ENCODE assay signal across 18 mouse cellular contexts in the genomic region with DNA sequence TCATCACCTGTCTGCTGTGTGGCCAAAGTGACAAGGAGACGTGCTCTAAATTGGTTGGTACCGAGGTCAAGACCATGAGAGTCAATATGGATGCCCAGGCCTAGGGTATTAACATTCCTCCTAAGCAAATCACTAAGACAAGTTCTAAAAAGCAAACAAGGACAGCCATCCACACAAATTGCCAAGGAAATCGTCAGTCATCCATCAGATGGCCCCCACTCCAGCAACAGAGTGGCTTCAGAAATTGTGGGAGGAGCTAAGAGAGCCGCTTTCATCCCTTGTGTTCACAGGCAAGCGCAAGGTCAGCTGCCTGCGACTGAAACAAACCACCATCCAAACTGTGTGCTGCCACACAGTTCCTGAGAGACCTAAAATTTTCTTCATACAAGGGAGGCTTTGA. TPM values are rescaled to one million over a fixed set of nuclear protein-coding genes. Genes with fewer than 3 reads are reported as not detected.
DNase-seq lines count a peak whose midpoint lies in the region; ATAC-seq and TF ChIP-seq lines count a peak whose summit lies in the region.
"Had no signal": no experiment of that assay in that cellular context is flagged by ENCODE, and none has a peak within 500 bp of the region (broad histone marks: within the 10 kb centered on the region; RNA-seq: fewer than 3 reads in every experiment).

No protein-coding gene starts in this region.

- no peak overlapping the region for H3K27ac ChIP-seq in heart, embryonic 15.5 days
- no peak overlapping the region for H3K27ac ChIP-seq in heart, adult 2 months
- H3K27ac ChIP-seq: embryonic facial prominence, embryonic 12.5 days; forebrain, embryonic 15.5 days; hindbrain, embryonic 14.5 days; liver, embryonic 15.5 days had no signal

- H3K4me2 ChIP-seq in heart, embryonic 15.5 days: 0 out of 2 replicates have a peak overlapping the region, but pooled peaks have one; percentile 13

- 34% methylated on average over 6 of the region's 6 CpGs for WGBS in heart, embryonic 15.5 days
- 77% methylated on average over 6 of the region's 6 CpGs for WGBS in heart, adult 2 months

- H3K27me3 ChIP-seq in heart, embryonic 15.5 days: no peaks in the 10 kb centered on the region
- H3K27me3 ChIP-seq in heart, adult 2 months (ENCODE audit: control insufficient read depth, insufficient read depth, low read length): no peaks in the 10 kb centered on the region
- H3K27me3 ChIP-seq: CH12.LX; forebrain, embryonic 15.5 days had no signal

- TF ChIP-seq CTCF in heart, adult 2 months (IDR thresholded peaks at IDR 0.05): no peak

- no peaks in the 10 kb centered on the region for H3K9me3 ChIP-seq in heart, embryonic 15.5 days (replicated peaks)
- H3K9me3 ChIP-seq: embryonic facial prominence, embryonic 12.5 days; forebrain, embryonic 15.5 days; liver, embryonic 15.5 days had no signal

- 0 out of 2 replicates have a peak overlapping the region, but pooled peaks have one; percentile 11 for H3K4me3 ChIP-seq in heart, embryonic 15.5 days
- no peak overlapping the region for H3K4me3 ChIP-seq in heart, adult 2 months
- H3K4me3 ChIP-seq: embryonic facial prominence, embryonic 12.5 days; forebrain, embryonic 15.5 days had no signal

- no peak for ATAC-seq in heart, embryonic 15.5 days (replicated peaks; ENCODE audit: insufficient number of reproducible peaks, insufficient read depth, low FRiP score, low read depth)
- ATAC-seq: forebrain, embryonic 15.5 days; intestine, postnatal 0 days had no signal

- peak; percentile 61 for DNase-seq in adrenal gland, postnatal 10 days
- no peak for DNase-seq in adrenal gland, adult 8-10 months
- no peak for DNase-seq in heart, adult 2 months
- peak; percentile 48 for DNase-seq in retina, postnatal 1 day
- no peak for DNase-seq in retina, embryonic 14.5 days (ENCODE audit: low spot score)
- no peak for DNase-seq in kidney, postnatal 14 days
- DNase-seq: cerebellum, adult 11 months; cerebellum, postnatal 14 days; layer of hippocampus, postnatal 36 days; thymus, postnatal 25 days had no signal

- no peaks in the 10 kb centered on the region; the same call in 1 of the 2 replicates for H3K79me2 ChIP-seq in heart, adult 2 months (replicated peaks; ENCODE audit: control insufficient read depth, insufficient read depth, low read length)

- no peak overlapping the region for H3K9ac ChIP-seq in heart, embryonic 15.5 days
- no peak overlapping the region for H3K9ac ChIP-seq in heart, adult 2 months (ENCODE audit: low read depth, low read length)
- H3K9ac ChIP-seq: embryonic facial prominence, embryonic 12.5 days; liver, embryonic 15.5 days had no signal

- TF ChIP-seq POLR2A in heart, adult 2 months (IDR thresholded peaks at IDR 0.05; ENCODE audit: insufficient read depth, low read depth, low read length): no peak

- H3K36me3 ChIP-seq in heart, embryonic 15.5 days: peaks cover 2% of the 10 kb centered on the region; the same call in 1 of the 2 replicates
- no peaks in the 10 kb centered on the region; the same call in 1 of the 2 replicates for H3K36me3 ChIP-seq in heart, adult 2 months (ENCODE audit: control insufficient read depth, insufficient read depth, low read length)
- H3K36me3 ChIP-seq: embryonic facial prominence, embryonic 12.5 days; forebrain, embryonic 15.5 days; liver, embryonic 15.5 days had no signal

- H3K4me1 ChIP-seq in heart, embryonic 15.5 days (replicated peaks): peaks cover 17% of the 10 kb centered on the region
- H3K4me1 ChIP-seq in heart, adult 2 months (ENCODE audit: control insufficient read depth, insufficient read depth, low read length): peaks cover 3% of the 10 kb centered on the region; the same call in 1 of the 2 replicates

- TF ChIP-seq EP300 in heart, adult 2 months (IDR thresholded peaks at IDR 0.05; ENCODE audit: insufficient read depth, low read depth, low read length): no peak

- intact Hi-C loops in heart, adult 2 months (cut with DNase I): loop anchor here (5.0 kb wide), 1 partner anchor 94 kb away; the partner anchor contains the start of gene Ing3

RNA-seq across cellular contexts. Expression of gene Tspan12, which starts 1.0 kb away (rescaled TPM):
- total RNA-seq in adrenal gland, postnatal 10 days (2021): 100 to 1,000 TPM; 187 to 219 TPM
- 100 to 1,000 TPM; 147 to 176 (median 162) TPM for total RNA-seq in adrenal gland, adult 8-10 months (2022)
- 65.9 and 79.5 TPM in 2 replicates for polyA plus RNA-seq in heart, embryonic 15.5 days (2015; fragmentation: Nextera tagmentation; extraction: Ambion mirVana)
- total RNA-seq in heart, adult 2 months (2021): 10 to 100 TPM; 65.3 to 79.0 TPM
- 18.6 and 38.2 TPM in 2 replicates for polyA plus RNA-seq in heart, adult 2 months (2012; rRNA removed)
- total RNA-seq: CH12.LX; megakaryocyte-erythroid progenitor cell, adult 5-6 weeks had no signal

Comparison
In these comparisons a context has a peak if more than half of its experiments do, and no peak if none do; other contexts are left out.
1. DNase-seq: peak in adrenal gland, postnatal 10 days (single experiment) and retina, postnatal 1 day (single experiment); none in adrenal gland, adult 8-10 months (single experiment), heart, adult 2 months (0 of 2), retina, embryonic 14.5 days (single experiment) and kidney, postnatal 14 days (single experiment).